Mouse (Mus musculus): ENCODE measurements at regions not wholly inside any gene's neighbourhood (a gene's known extent, or its start where the extent isn't known, plus 50 kb on each side); places are given as distances from the start of the nearest gene placed in this dataset.

DNA sequence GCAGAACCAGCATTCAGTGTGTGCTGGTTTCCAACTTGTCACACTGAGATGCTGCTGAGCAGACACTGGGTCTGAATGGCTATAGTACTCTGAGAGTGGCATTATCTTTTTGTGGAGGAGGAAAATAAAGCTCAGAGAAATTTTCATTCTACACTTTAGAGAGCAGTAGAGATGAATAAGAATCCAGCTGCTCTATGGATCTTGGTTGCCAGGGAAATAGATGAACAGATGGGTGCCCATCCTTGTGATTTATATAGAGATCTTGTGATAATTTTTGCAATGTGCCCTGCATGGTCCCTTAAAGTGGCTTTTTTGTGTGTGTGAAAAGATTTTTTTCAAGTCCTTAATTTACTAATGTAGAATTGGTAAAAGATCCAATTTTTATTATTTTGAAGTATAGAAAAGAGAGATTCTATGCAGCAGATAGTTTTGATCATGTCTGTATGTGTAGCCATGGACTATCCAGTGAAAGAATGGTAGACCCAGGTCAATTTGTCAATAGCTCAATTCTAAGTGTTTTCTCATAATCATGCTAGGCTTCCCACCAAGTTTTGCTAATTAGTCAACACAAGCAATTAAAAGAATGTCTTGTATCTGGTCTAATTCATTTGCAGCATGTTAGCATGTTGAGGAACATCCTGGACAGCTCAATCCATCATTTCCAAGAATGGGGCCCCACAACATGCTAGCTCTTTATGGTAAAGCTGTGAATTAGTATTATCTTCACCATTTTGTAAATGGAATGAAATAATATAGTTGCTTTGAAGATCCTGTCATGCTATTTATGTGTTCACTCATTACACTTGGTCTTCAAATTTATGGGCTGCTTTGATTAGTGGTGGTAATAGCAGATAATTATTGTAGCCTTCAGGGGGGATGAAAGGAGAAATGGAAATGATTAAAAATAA is 184.7 kb downstream of the Snx13 start:
- no peak for TF ChIP-seq GATA4 (IDR thresholded peaks at IDR 0.05; ENCODE audit: insufficient replicate concordance, low read length)

GRCm38 (mm10) chr12:35220429-35220828 is 173.4 kb downstream of the Snx13 start:
- no peak for TF ChIP-seq GATA4 (IDR thresholded peaks at IDR 0.05; ENCODE audit: insufficient replicate concordance, low read length)

DNA sequence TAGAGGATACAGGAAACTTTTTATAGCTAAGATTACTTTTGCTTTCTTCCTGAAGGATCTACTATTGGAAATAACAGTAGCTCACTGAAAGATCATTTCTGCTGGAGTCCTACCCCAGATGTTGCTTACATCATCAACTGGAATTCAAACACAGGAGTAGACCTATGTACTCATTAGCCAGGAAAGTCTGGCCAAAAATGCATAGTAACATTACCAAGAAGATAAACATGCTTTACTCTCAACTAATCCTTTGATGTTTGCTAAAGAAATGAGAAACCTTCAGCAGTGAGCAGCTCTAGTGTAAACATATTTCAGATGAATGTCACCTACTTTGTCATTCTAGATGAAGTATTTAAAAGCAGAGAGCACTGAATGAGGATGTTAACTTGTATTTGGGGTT is 173.0 kb downstream of the Snx13 start:
- TF ChIP-seq GATA4 (IDR thresholded peaks at IDR 0.05; ENCODE audit: insufficient replicate concordance, low read length), result no peak

GRCm38 (mm10) chr12:35216725-35217124 is 169.7 kb downstream of the Snx13 start:
- TF ChIP-seq GATA4 (IDR thresholded peaks at IDR 0.05; ENCODE audit: insufficient replicate concordance, low read length), result no peak

- no peak for TF ChIP-seq GATA4 (IDR thresholded peaks at IDR 0.05; ENCODE audit: insufficient replicate concordance, low read length)
Observed at GRCm38 (mm10) chr12:35209399-35209798, 162.4 kb downstream of the Snx13 start.

GRCm38 (mm10) chr12:35207605-35208004 is 160.6 kb downstream of the Snx13 start:
- no peak for TF ChIP-seq GATA4 (IDR thresholded peaks at IDR 0.05; ENCODE audit: insufficient replicate concordance, low read length)

DNA sequence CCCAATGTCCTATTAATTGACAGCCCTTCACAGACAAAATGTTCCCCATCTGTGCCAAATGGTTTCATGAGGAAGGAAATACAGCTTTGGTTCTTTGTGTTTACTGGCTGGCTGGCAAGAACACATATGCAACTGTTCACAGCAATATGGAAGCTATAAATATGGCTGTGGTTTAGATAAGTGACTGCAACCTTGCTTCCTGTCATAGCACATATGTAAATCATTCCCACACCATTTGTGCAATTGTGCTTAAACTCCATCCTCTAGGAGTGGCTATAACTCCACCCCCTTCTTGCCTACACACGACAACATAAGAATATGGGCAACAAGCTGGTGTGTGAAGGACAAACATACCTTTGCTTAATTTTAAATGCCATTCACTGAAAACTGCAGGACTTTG is 156.4 kb downstream of the Snx13 start:
- TF ChIP-seq GATA4 (IDR thresholded peaks at IDR 0.05; ENCODE audit: insufficient replicate concordance, low read length), result no peak

DNA sequence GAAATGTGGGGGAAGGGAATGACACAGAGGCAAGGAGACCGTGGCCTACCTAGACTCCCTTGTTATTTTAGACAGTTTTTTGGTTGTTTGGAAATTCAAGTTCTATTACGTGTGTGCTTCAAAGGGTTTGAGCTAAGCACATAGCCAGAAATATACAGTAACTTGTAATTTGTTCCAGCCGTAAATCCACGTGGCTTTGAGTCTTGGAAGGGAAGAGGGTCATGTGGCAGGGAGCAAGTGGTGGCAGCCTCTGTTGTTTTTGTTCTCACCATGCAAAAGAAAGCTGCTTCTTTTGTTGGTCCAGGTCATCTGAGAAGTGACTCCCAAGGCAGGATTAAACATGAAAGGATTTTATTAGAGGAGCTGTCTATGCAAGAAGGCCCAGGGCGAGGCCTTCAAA is 153.1 kb downstream of the Snx13 start:
- TF ChIP-seq GATA4 (IDR thresholded peaks at IDR 0.05; ENCODE audit: insufficient replicate concordance, low read length), result no peak

Measured in liver, adult (tissue).